Mouse (Mus musculus): Measurements from ENCODE around the gene Nr1h5. TPM values are rescaled to one million over a fixed set of nuclear protein-coding genes. Genes with fewer than 3 reads are reported as not detected.

Gene Nr1h5
- not detected for polyA plus RNA-seq (2014; fragmentation: Illumina TruSeq; extraction: RNeasy Lipid Tissue Mini Kit (QIAGEN cat#74804); ENCODE audit: low read depth, low replicate concordance)

GRCm38 (mm10) chr3:102964033-102964432 lies at the start of gene Nr1h5:
Gene Nr1h5 (minus strand): TSS chr3:102964133.

DNA sequence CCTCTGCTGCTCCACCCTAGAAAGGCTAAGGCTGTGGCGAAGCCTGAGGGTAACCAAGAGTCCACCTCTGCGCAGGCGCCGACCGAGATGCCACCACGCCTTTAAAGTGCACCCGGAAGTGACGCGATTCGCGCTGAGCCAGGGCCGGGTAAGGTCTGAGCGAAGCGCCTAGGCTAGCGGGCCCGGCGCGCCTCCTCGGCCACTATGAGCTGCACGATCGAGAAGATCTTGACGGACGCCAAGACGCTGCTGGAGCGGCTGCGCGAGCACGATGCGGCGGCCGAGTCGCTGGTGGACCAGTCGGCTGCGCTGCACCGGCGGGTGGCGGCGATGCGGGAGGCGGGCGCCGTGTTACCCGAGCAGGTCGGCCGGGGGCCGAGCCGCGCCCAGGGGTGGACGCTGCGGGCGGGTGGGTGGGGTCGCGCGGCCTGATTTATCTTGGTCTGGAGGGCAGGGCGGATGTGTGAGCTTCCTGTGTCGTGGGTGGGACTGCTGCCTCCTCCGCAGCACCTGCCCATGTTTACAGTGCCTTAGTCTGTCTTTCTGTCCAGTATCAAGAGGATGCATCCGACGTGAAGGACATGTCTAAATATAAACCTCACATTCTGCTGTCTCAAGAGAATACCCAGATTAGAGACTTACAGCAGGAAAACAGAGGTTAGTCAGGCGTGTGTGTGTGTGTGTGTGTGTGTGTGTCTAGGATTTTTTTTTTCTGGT lies 31.8 kb upstream of the Nr1h5 start, which contains the start of gene Sike1:
Gene Sike1 (plus strand): TSS at position 104 of the 717 bp plus-strand sequence.

DNA sequence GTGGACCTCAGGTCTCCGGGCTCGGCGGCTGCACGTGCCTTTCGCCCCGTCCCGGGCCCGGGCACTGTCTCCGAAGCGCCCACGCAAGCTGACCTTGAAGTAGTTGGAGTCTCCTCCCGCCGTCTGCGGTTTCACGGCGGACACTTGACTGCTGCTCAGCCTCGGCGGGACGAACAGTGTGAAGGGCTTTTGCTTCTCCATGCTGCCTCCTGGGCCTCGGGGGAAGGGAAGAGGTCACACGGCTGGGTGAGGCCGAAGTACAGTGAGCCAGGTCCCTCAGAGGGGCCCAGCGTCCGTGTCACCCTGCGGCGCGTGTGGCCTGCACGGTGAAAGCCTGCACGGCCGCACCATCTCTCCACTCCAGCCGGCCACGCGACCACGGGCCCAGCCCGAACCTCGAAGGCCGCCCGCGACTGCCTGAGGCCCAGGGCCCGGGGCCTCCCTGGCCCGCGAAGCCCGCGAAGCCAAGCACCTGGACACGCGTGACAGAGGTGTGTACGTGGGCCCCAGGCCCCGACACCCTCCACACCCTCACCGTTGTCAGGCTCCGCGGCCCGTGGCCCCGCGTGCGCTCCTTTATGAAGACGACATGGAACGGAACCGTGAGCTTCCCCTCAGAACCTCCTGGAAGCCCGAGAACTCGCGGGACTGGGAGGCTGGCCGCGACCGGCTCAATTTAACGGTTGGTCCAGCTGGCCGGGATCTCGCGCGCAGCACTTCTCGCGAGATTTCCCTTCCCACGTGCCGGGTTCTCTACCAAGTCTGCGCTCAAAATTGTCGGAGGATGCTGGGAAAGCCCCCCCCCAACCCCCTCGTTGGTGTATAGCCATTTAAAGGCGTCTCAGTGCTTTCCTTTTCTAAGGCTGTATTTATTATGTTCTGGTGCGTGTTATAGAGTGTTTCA lies 28.2 kb downstream of the Nr1h5 start, which contains the start of gene Sycp1:
Gene Sycp1 (minus strand): TSS at position 650 of the 904 bp plus-strand sequence.

Other genes starting within 250 kb of the Nr1h5 start
- gene Tspan2, start 229.6 kb downstream of the Nr1h5 start, polyA plus RNA-seq (2014; fragmentation: Illumina TruSeq; extraction: RNeasy Lipid Tissue Mini Kit (QIAGEN cat#74804); ENCODE audit: low read depth, low replicate concordance) = 7.6 TPM
- gene Tshb, start 181.4 kb downstream of the Nr1h5 start, polyA plus RNA-seq (2014; fragmentation: Illumina TruSeq; extraction: RNeasy Lipid Tissue Mini Kit (QIAGEN cat#74804); ENCODE audit: low read depth, low replicate concordance) = not detected
- not detected for gene Sycp1, start 28.0 kb downstream of the Nr1h5 start, polyA plus RNA-seq (2014; fragmentation: Illumina TruSeq; extraction: RNeasy Lipid Tissue Mini Kit (QIAGEN cat#74804); ENCODE audit: low read depth, low replicate concordance)
- gene Sike1, start 31.6 kb upstream of the Nr1h5 start, polyA plus RNA-seq (2014; fragmentation: Illumina TruSeq; extraction: RNeasy Lipid Tissue Mini Kit (QIAGEN cat#74804); ENCODE audit: low read depth, low replicate concordance) = 29.4 TPM
- 302 TPM for gene Csde1, start 56.3 kb upstream of the Nr1h5 start, polyA plus RNA-seq (2014; fragmentation: Illumina TruSeq; extraction: RNeasy Lipid Tissue Mini Kit (QIAGEN cat#74804); ENCODE audit: low read depth, low replicate concordance)
- gene Nras, start 94.2 kb upstream of the Nr1h5 start, polyA plus RNA-seq (2014; fragmentation: Illumina TruSeq; extraction: RNeasy Lipid Tissue Mini Kit (QIAGEN cat#74804); ENCODE audit: low read depth, low replicate concordance) = 20.8 TPM
- gene Ampd1, start 109.9 kb upstream of the Nr1h5 start, polyA plus RNA-seq (2014; fragmentation: Illumina TruSeq; extraction: RNeasy Lipid Tissue Mini Kit (QIAGEN cat#74804); ENCODE audit: low read depth, low replicate concordance) = not detected
- gene Dennd2c, start 138.5 kb upstream of the Nr1h5 start, polyA plus RNA-seq (2014; fragmentation: Illumina TruSeq; extraction: RNeasy Lipid Tissue Mini Kit (QIAGEN cat#74804); ENCODE audit: low read depth, low replicate concordance) = 1.4 TPM
- 50.9 TPM for gene Bcas2, start 207.5 kb upstream of the Nr1h5 start, polyA plus RNA-seq (2014; fragmentation: Illumina TruSeq; extraction: RNeasy Lipid Tissue Mini Kit (QIAGEN cat#74804); ENCODE audit: low read depth, low replicate concordance)